Mouse (Mus musculus) heart, adult 18-20 months (tissue): ENCODE measurements around the gene Nutf2-ps1. TPM values are rescaled to one million over a fixed set of nuclear protein-coding genes. Genes with fewer than 3 reads are reported as not detected.
A peak's percentile ranks its signal among the peaks of the same experiment; 100 is the strongest.

Source experiments
- DNase-seq, 2 experiments: peaks; one replicate each; pipeline ENCODE4 v3.0.0; 2021 to 2022; ENCODE audit warnings: mixed read lengths in 1 of 2
- total RNA-seq, 2 experiments: library from RNA; stranded (reverse); gene quantifications; 2 replicates each; pipeline ENCODE4 v1.2.3; 2021

Gene Nutf2-ps1
- total RNA-seq, 2 experiments from 2014 or later = 61.0 to 86.5 TPM

- DNase-seq = no peak
These were observed 17.8 kb downstream of the Nutf2-ps1 start for GRCm38 (mm10) chr19:53571056-53571455.

- no peak for DNase-seq
These were observed 20.3 kb downstream of the Nutf2-ps1 start for GRCm38 (mm10) chr19:53568553-53568952.

DNA sequence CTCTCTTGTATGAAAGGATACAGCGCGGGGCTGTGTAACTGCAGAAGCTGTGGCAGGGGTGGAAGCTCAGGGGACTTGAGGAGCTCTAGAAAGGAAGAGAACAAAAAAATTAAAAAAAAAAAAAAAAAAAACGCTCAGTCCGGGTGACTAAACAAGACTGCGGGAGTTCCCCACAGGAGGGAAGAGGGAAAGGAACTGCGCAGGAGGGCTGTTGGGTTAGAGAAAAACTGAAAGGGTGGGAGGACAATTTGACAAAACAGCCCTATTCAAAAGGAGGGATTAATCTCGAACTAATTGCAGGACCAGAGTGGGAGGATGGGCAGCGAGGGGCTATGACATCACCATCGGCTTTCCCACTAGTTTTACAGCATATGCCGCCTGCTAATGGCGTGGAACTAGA is 21.0 kb downstream of the Nutf2-ps1 start:
- DNase-seq = no peak

GRCm38 (mm10) chr19:53565565-53566277 is 23.1 kb downstream of the Nutf2-ps1 start:
- DNase-seq = no peak

DNA sequence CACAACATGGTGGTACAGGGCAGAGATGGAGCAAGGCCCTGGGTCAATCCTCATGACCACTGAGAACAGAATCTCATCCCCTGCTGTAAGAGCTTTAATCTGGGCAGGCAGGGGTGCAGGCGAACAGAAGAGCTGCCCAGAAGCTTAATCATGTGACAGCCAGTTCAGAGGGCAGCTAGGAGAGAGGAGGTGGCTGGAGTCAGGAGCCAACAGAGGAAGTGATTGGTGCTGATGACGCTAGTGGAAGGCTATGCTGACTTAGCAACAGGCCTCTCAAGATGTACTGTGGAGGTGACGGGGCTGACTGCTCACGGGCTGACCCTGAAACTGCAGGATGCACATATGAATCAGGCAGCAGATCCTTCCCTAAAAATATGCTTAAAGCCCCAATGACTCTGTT is 24.7 kb downstream of the Nutf2-ps1 start:
- no peak for DNase-seq

- DNase-seq = no peak
These were observed 28.4 kb downstream of the Nutf2-ps1 start for GRCm38 (mm10) chr19:53560436-53560835.

DNA sequence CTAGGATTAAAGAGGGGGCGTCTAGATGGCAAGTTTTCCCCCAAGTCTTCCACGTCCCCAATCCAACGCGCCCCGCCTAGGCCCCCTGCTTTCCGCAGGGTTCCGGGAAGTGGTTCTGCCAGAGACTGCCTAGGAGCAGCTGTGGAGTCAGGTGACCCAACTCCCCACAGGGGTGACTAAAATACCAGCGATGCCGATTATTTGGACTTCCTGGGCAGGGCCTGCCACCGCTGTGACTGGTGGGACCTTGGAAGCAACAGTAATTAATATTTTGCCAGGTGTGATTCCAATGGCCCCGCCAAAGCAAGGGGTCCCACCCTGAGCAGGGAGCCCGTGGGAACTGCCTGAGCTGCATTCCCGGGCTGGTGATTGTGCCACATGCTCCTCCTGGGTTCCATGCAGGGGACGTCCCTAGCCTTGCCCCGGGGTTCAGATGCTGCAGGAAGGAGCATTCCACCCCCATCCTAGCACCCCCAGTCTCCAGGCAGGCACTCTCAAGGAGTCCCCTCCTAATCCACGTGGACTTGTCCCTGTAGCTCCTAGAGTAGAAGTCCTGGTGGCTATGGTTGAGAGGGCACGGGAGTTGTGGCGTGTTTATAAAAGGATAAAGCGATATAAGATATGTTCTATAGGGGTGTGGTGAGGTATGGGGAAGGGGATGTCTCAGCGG is 31.5 kb downstream of the Nutf2-ps1 start:
- DNase-seq = peak; percentile 35 to 36

GRCm38 (mm10) chr19:53556841-53557240 is 32.0 kb downstream of the Nutf2-ps1 start:
- DNase-seq = no peak

DNA sequence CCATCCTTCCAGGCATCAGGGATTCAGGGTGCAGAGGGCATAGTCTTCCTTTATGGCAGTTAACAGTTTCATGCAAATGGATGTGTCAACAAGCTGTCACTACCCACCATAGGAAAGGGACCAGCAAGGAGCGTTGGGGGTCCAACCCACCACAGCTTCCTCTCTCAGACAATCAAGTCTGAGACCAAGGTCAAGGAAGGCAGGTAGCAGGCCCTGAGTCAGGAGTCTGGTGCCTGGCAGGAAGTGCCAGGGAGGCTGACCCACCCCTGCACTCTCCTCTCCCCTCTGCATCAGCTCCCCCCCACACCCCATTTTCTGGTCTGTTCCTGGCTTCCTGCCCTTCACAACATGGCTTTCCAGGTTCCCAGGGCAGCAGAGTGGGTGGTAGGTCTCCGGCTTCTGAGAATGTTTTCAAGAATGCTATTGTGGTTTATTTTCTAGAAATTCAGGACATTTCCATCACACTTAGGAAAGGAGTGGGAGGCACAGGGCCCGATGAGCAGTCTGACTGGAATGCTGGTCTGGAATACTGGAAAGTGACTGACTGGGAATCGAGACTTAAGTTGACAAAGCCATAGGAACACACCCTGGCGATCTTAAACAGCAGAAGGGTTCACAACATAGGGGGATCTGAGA is 33.8 kb downstream of the Nutf2-ps1 start:
- no peak for DNase-seq

- no peak for DNase-seq
These were observed 34.5 kb downstream of the Nutf2-ps1 start for GRCm38 (mm10) chr19:53554402-53554801.

- no peak for DNase-seq
These were observed 36.1 kb downstream of the Nutf2-ps1 start for GRCm38 (mm10) chr19:53552795-53553194.

- DNase-seq = no peak
These were observed 36.6 kb downstream of the Nutf2-ps1 start for GRCm38 (mm10) chr19:53552216-53552786.

DNA sequence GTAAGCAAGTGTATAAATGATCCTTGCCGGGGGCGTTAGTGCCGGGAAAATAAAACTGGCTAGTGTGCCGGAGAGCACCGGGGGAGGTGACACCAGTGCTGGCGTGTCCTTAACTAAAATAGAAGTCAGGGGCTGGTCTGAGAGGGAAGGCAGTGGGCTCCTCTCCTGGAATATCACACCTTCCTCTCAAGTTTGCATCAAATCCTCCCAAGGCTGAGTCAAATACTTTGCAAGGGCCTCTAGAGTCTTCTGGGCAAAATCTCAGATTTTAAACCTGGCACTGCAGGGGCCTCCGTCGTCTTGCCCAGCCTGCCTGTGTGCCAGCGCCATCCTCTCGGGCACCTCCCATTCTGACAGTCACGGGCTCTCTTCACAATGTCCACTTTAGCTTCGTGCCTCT is 37.9 kb downstream of the Nutf2-ps1 start:
- DNase-seq = no peak

DNA sequence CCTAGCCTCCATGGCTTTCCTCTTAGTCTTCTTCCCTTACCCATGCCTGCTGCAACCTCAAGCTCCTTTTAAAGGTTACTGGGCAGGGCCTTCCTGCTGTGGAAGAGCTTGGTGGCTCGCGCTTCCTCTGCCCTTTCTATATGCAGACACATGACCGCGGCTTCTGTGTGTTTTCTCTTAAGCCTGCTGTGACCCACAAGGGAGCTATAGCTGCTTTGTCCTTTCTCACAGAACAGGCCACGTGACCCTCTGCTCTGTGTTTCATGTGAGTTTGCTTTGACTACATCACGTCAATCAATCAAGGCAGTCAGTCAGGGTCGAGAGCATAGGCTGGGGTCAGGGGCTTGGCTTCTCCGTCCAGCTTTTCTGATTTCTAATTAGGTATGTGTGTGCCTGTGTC is 41.3 kb downstream of the Nutf2-ps1 start:
- no peak for DNase-seq

DNA sequence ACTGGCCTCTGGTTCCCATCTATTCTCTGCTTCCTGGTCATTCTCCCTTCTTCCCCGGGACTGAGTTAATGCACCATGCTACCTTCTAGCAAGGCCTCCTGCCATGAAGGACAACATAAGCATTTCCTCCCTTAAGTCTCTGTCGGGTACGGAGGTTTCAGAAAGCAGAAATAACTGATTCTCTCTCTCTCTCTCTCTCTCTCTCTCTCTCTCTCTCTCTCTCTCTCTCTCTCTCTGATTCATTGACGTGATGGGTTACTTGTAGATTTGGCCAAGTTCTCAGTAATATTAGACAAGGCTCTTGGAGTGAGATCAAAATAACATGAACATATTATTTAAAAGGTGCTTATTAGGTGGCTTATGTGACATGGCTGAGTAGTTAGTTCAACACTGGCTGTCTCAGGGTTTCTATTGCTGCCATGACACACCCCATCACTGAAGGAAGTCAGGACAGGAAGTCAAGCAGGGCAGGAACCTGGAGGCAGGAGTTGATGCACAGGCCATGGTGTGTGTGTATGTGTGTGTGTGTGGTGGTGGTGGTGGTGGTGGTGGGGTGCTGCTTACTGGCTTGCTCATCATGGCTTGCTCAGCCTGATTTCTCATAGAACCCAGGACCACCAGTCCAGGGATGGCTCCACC is 43.8 kb downstream of the Nutf2-ps1 start:
- DNase-seq = no peak

GRCm38 (mm10) chr19:53543602-53544001 is 45.3 kb downstream of the Nutf2-ps1 start:
- no peak for DNase-seq

DNA sequence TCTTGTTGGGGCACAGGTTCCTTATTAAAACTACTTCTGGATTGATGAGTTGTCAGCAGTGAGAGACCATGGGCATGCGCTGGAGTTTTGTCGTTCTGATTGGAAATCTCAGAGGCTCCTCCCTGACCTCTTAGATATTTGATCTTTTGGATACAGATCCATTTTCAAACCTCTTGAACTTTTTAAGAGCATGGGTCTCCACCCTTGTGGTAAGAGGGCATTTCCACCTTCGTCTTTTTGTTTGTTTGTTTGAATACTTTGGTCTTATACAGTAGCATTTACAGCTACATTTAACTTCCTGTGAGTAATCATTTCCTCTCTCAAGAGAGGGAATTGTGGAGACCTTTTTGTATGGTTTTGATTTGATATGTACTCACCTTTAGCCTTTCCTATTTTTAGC is 49.6 kb downstream of the Nutf2-ps1 start:
- DNase-seq = no peak

GRCm38 (mm10) chr19:53538796-53539195 is 50.1 kb downstream of the Nutf2-ps1 start:
- DNase-seq = no peak
